Mouse (Mus musculus) embryonic stem cell, embryonic (primary cell): ENCODE measurements around the gene Gprin1.

Source experiments
- CTCF ChIA-PET, 4 experiments: fragments of 300-600 bp in 2 of 4; fragments of 350-600 bp in 2 of 4; sonication (Branson Sonifier 250); formaldehyde crosslinking; loops; one replicate each; lab custom pipeline; 2022; ENCODE audit warnings: inconsistent platforms in 2 of 4; lab: Charles Lee
- POLR2A ChIA-PET, 4 experiments: fragments of 300-600 bp in 2 of 4; fragments of 350-600 bp in 2 of 4; sonication (Branson Sonifier 250); formaldehyde crosslinking; loops; one replicate each; lab custom pipeline; 2022; ENCODE audit warnings: antibody characterized with exemption in 4 of 4, inconsistent platforms in 1 of 4; lab: Charles Lee

Gprin1 gene

GRCm38 (mm10) chr13:54754169-54755080, 4.8 kb upstream of the Gprin1 start:
- CTCF ChIA-PET, result interaction anchor here in 1 of 4 experiments (0.7 to 1.4 kb wide), 3 partner anchors 12 to 415 kb away, joined by 3 read pairs; partner anchors contain the start of gene Sncb
- POLR2A ChIA-PET, result interaction anchor here in 2 of 4 experiments (0.6 kb wide), 3 partner anchors 13 to 382 kb away, joined by 3 to 4 read pairs (median 3); no protein-coding TSS in a partner anchor

DNA sequence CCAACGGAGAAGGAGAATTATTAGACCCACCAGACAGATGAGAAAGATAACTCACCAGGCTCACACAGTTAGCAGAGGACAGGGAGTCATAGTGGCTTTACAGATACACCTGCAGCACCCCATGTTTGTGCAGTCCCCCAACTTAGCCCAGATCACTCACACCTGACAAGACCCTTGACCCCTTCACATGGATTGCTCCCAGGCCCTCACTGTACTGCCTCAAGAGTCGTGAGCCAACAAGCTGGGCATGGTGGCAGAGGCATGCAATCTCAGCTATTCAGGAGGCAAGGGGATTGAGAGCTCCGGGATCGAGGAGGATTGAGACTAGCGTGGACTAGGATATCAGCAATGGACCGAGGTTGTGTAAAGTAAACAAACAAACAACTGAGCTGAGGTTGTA, 4.1 kb upstream of the Gprin1 start:
- ChIA-PET CTCF (interaction anchor here in 1 of 4 experiments (1.4 kb wide), 1 partner anchor 12 kb away, joined by 3 read pairs; the partner anchor contains the start of gene Sncb), POLR2A (no interaction called here)

- CTCF ChIA-PET, result interaction anchor here in 1 of 4 experiments (0.6 to 1.2 kb wide), 3 partner anchors 40 to 380 kb away, joined by 3 to 5 read pairs (median 5); no protein-coding TSS in a partner anchor
- POLR2A ChIA-PET, result interaction anchor here in 1 of 4 experiments (1.1 kb wide), 1 partner anchor 37 kb away, joined by 3 read pairs; no protein-coding TSS in a partner anchor
These were observed 3.0 kb upstream of the Gprin1 start for GRCm38 (mm10) chr13:54752656-54753055.

GRCm38 (mm10) chr13:54750699-54751098, 1.0 kb upstream of the Gprin1 start:
- ChIA-PET POLR2A (interaction anchor here in 1 of 4 experiments (1.2 to 1.6 kb wide), 3 partner anchors 12 to 63 kb away, joined by 3 read pairs; no protein-coding TSS in a partner anchor), CTCF (interaction anchor here in 2 of 4 experiments (0.6 kb wide), 3 partner anchors 10 to 378 kb away, joined by 3 to 4 read pairs (median 3); no protein-coding TSS in a partner anchor)

- CTCF ChIA-PET, result interaction anchor here (0.5 to 1.2 kb wide), 9 partner anchors 9 to 378 kb away, joined by 3 to 16 read pairs (median 4); partner anchors contain the start of gene Cplx2 (in 1 of the 4)
- POLR2A ChIA-PET, result interaction anchor here in 2 of 4 experiments (0.5 to 1.0 kb wide), 3 partner anchors 9 to 125 kb away, joined by 3 to 6 read pairs (median 3); no protein-coding TSS in a partner anchor
These were observed 412 bp downstream of the Gprin1 start for GRCm38 (mm10) chr13:54749061-54749863.

- ChIA-PET POLR2A (no interaction called here), CTCF (no interaction called here)
These were observed 983 bp downstream of the Gprin1 start for GRCm38 (mm10) chr13:54748721-54749060.

- ChIA-PET CTCF (no interaction called here), POLR2A (interaction anchor here in 1 of 4 experiments (0.9 kb wide), 1 partner anchor 296 kb away, joined by 3 read pairs; no protein-coding TSS in a partner anchor)
These were observed 1.5 kb downstream of the Gprin1 start for GRCm38 (mm10) chr13:54748190-54748589.

GRCm38 (mm10) chr13:54746896-54747295, 2.8 kb downstream of the Gprin1 start:
- CTCF ChIA-PET, result no interaction called here
- POLR2A ChIA-PET, result interaction anchor here in 1 of 4 experiments (0.6 kb wide), 1 partner anchor 215 kb away, joined by 3 read pairs; no protein-coding TSS in a partner anchor

DNA sequence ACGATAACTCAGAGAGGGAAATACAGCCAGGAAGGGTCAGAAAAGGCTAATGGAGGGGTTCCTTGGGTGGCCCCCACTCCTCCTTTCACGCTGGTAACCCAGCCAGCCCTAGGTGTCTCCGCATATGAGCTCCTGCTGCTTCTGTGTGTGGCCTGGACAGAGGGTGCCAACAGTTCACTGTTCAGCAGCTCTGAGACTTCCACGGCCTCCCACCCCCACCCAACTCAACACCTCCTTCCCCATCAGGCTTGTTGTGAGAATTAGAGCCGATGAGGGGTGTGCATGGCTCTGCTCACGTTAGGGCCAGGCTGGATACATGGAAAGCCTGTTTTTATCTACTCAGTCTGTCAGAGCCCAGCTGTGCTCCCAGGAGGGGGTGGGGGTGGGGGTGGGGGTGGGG, 3.6 kb downstream of the Gprin1 start:
- ChIA-PET CTCF (interaction anchor here in 1 of 4 experiments (0.5 kb wide), 1 partner anchor 392 kb away, joined by 3 read pairs; no protein-coding TSS in a partner anchor), POLR2A (interaction anchor here in 1 of 4 experiments (0.6 kb wide), 1 partner anchor 216 kb away, joined by 3 read pairs; no protein-coding TSS in a partner anchor)

GRCm38 (mm10) chr13:54738213-54738601, 11.5 kb downstream of the Gprin1 start:
- CTCF ChIA-PET, result interaction anchor here (0.6 to 1.5 kb wide), 5 partner anchors 21 to 56 kb away, joined by 3 to 5 read pairs (median 3); partner anchors contain the start of gene Sncb (in 1 of the 4)
- POLR2A ChIA-PET, result interaction anchor here in 2 of 4 experiments (1.2 to 1.8 kb wide), 4 partner anchors 11 to 451 kb away, joined by 3 to 5 read pairs (median 4); partner anchors contain the start of gene Rnf44 (in 1 of the 2)

DNA sequence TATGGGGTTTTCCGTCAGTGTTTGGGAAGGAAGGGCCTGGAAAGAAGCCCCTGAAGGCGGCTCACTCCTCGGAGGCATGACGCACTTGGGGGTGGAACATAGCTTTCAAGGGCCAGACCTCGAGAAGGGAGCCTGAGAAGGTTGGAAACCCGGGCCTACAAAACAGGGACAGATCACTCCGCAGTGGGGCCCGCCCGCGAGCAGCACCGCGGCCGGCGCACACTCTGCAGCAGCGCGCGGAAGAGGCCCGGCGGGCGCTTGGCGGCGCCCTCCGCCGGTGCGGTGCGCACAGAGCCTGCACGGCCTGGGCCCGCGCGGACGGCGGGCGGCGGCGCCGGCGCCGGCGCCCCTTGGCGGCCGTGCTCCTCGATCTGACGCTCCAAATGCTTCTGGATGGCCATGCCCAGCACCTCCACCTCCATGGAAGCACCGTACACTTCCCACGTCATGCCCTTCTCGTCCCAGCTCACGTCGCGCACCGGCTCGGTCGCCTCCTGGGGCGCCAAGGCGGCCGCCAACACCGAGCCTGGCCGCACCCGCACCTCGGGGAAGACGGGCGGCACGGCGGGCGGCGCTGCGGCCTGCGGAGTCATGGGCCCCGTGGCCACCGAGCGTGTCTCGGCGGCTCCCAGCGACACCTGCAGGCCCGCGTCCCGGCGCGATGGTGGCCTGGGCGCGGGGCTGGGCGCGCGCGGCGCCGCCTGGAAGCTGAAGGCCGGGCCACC, 12.0 kb downstream of the Gprin1 start:
- ChIA-PET POLR2A (interaction anchor here in 2 of 4 experiments (0.9 to 1.8 kb wide), 9 partner anchors 10 to 452 kb away, joined by 3 to 5 read pairs (median 3); partner anchors contain the start of gene Rnf44 (in 1 of the 2)), CTCF (interaction anchor here (0.6 to 1.5 kb wide), 5 partner anchors 20 to 56 kb away, joined by 3 to 5 read pairs (median 3); partner anchors contain the start of gene Sncb (in 1 of the 4))

- CTCF ChIA-PET, result no interaction called here
- POLR2A ChIA-PET, result interaction anchor here in 2 of 4 experiments (0.9 to 1.8 kb wide), 6 partner anchors 9 to 54 kb away, joined by 3 to 5 read pairs (median 4); no protein-coding TSS in a partner anchor
These were observed 12.7 kb downstream of the Gprin1 start for GRCm38 (mm10) chr13:54736931-54737330.

- ChIA-PET CTCF (no interaction called here), POLR2A (interaction anchor here in 2 of 4 experiments (1.1 to 1.2 kb wide), 2 partner anchors 11 to 27 kb away, joined by 3 to 4 read pairs; no protein-coding TSS in a partner anchor)
These were observed 23.5 kb downstream of the Gprin1 start for GRCm38 (mm10) chr13:54726131-54726530.

DNA sequence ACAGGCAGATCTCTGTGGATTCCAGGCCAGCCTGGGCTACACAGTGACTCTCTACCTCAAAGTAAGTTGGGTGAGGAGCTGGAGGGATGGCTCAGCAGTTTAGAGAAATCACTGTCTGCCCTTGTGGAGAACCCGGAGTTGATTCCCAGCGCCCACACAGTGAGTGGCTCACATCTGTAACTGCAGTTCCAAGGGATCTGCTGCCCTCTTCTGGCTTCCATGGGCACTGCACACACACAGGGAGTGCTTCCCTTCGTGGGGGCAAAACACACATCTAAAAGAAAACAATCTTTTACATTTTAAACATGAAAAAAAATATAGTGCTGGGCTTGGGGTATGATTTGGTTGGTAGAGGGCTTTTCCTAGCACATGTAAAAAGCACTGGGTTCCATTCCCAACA, 26.5 kb downstream of the Gprin1 start:
- CTCF ChIA-PET, result no interaction called here
- POLR2A ChIA-PET, result interaction anchor here in 2 of 4 experiments (0.6 to 1.5 kb wide), 4 partner anchors 11 to 251 kb away, joined by 3 to 5 read pairs (median 4); partner anchors contain the start of gene Rnf44 (in 1 of the 2)

- ChIA-PET CTCF (interaction anchor here (0.6 to 1.9 kb wide), 43 partner anchors 8 to 1724 kb away, joined by 3 to 16 read pairs (median 4); partner anchors contain the start of genes Cdhr2 (in 1 of the 4), Gprin1 (in 1 of the 4), Higd2a (in 1 of the 4) and Rnf44 (in 1 of the 4)), POLR2A (interaction anchor here in 2 of 4 experiments (0.6 to 1.4 kb wide), 7 partner anchors 15 to 533 kb away, joined by 3 to 6 read pairs (median 3); no protein-coding TSS in a partner anchor)
These were observed 32.8 kb downstream of the Gprin1 start for GRCm38 (mm10) chr13:54716916-54717315.

DNA sequence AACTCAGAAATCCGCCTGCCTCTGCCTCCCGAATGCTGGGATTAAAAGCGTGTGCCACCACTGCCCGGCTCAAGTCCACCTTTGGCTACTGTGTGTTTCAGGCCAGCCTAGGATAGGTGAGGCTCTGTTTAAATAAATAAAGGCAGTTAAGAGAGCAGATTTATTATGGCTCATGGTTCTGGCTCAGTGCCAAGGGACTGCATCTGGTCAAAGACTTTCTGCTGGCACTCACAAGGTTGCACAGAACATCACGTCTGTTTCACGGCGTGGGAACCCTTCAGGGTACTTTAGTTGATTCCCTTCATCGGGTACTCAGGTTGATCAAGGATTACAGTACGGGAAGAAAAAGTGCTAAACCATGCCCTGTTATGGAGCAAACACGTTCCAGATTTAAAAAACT, 34.7 kb downstream of the Gprin1 start:
- CTCF ChIA-PET, result no interaction called here
- POLR2A ChIA-PET, result no interaction called here

DNA sequence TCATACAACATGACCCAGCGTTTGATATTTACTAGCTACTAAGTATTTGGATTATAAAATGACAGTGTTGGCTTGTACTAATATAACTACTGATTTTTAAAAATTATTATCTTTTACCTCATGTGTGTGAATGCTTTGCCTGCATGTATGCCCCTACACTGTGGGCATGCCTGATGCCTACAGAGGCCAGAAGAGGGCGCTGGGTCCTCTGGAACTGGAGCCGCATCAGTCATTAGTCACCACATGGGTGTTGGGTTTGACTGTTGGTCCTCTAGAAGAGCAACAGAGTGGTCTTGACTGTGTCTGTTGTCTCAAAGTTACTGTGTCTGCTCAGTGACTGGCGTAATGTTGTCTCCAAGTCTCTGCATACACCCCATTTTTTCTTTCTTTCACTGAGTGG, 35.3 kb downstream of the Gprin1 start:
- CTCF ChIA-PET, result no interaction called here
- POLR2A ChIA-PET, result no interaction called here
